Mouse (Mus musculus) right cerebral cortex, postnatal 10 days (tissue): ENCODE data around the gene Muc2.
A peak's percentile ranks its signal among the peaks of the same experiment; 100 is the strongest.
"Not testable (repeated sequence)": the region's sequence is repeated elsewhere in the genome, so short reads cannot be mapped to it uniquely, and the experiment has no call there.

Source experiments
- DNase-seq, 2 experiments: peaks; one replicate each; pipeline ENCODE4 v3.0.0; 2021; ENCODE audit warnings: low spot score in 2 of 2

The Muc2 gene

DNA sequence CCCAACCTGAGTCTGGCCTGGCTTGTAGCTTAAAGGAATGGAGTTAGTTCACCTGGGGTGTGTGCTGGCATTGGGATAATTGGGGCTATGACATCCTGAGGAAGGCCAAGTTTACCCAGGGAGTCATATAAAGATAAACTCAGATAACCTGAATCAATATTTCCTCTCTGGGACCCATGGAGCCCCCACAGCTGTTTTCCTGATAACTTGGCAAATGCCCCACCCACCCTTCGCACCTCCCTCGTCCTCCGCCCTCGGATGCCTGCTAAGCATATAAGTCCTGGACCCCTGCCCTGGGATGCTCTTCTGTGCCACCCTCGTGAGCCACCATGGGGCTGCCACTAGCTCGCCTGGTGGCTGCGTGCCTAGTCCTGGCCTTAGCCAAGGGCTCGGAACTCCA lies at the start of gene Muc2:
Muc2 (plus strand) TSS at position 301 of the 400 bp plus-strand sequence.
- no peak for DNase-seq

DNA sequence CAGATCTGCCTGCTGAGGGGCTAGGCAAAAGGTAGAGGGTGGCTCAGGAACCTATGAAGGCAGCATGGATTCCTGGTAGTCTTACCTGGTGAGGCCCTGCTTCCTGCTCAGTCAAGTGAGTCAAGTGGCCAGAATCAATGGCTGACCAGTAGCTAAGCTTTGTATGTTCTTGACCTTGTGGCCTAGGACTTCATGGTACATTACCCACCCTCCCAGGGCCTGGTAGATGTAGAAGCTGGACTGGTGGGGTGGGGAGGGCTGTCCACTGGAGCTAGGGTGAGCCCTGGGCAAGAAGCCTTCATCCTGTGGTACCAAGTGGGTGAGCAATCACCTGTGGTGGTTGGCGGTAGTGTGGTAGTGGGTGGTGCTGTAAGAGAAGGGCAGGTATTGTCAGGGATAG lies 47.8 kb upstream of the Muc2 start:
- DNase-seq = no peak

DNA sequence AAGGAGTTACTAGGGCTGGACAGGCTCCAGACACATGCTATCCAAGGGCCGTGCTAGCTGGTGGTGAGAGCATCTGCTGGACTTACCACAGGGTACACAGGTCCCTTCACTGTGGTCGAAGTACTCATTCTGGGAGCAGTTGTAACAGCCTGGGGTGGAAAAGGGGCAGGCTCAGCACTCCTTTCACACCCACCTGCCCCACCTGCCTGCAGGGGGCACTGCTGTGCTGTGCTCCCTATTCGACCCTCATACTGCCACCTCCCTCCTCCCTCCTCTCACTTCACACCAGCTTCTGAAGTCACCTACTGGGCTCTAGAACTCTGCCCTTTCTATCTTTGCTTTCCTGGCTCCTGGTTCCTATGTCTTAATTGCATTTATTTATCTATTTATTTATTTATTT lies 47.0 kb upstream of the Muc2 start:
- no peak for DNase-seq

DNA sequence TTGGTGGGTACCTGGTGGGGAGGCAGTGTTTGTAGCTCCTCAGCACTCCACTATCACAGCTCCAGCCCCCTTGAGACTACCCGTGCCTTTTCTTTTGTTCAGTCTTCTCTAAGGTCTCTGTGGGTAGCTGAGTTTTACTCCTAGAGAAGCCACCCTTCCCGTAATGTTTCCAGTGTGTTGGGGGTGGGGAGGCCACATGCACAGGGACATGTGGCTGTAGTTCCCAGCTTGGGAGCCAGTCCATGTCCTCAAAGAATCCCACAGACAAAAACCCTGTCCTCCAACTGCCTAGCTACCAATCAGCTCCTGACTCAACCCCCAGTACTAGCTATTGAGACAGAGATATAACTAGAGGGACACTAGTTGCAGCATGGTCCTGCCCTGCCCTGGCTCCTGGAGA lies 43.1 kb upstream of the Muc2 start:
- no peak for DNase-seq

DNA sequence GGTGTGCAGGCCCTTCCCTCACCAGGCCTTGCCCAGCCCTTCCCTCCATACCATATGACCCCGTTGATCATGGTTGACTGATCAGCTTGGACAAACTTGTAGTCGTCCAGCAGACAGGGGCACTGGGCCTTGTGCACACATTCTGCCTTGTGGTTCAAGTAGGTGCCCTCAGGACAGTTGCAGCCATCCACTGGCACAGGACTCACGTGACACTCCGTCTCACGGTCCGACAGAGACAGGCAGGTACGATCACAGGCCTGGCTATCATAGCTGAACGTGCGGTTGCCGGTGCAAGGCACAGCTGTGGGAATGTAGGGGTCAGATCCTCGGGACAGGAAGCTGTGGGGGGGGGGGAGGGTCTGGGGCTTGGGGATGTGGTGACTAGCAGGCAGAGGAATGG lies 42.3 kb upstream of the Muc2 start:
- no peak for DNase-seq

DNA sequence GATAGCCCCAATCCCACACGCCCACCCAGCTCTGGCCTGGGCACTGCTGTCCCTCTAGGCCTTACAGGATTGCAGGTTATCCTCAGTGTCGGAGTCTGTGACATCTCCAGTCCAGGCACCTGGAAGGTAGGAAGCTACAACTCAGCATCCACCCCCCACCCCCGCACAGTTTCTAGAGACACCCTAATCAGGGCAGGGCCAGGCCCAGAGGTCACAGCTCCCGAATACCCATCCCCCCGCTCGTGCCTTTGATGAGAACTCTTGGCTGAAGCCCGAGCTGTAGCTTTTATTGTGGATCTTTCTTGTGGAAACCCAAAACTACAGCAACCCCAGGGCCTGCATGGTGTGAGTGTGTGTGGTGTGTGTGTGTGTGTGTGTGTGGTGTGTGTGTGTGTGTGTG lies 37.9 kb upstream of the Muc2 start:
- DNase-seq = no peak

DNA sequence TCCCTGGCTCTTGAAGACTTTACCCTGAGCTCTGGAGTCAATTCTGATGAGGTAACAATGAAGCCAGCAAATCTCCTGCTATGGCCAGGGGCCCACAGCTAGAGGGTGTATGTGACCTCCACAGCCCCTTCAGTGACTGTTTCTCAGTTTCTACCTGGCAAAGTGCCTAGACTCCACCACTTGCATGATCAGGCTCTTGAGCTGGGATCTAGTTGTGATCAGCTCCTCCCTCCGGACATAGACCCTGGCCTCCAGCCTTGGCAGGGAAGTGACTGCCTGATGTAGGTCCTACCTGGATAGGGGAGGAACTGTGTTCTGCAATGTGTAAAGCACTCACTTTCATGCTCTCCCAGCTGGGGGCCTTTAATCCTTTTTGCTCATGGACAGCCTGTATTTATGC lies 29.8 kb upstream of the Muc2 start:
- DNase-seq = no peak

DNA sequence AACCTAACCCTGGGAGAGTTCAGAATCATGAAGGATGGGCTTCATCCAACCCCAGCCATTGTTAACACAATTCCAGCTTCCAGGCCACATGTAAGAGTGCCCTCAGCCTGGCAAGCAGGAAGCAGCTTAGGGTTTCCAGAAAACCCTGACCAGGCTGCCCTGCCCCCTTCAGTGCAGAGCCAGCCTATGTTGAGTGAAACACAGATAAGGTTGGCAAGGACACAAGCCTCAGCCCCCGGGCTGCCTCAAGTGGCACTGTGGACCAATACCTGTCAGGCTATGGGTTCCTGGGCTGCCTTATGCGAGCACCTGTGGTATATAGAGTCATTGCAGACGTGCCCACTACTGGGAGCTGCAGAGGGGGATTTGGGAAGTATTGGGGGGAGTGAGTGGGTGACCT lies 28.7 kb upstream of the Muc2 start:
- no peak for DNase-seq

DNA sequence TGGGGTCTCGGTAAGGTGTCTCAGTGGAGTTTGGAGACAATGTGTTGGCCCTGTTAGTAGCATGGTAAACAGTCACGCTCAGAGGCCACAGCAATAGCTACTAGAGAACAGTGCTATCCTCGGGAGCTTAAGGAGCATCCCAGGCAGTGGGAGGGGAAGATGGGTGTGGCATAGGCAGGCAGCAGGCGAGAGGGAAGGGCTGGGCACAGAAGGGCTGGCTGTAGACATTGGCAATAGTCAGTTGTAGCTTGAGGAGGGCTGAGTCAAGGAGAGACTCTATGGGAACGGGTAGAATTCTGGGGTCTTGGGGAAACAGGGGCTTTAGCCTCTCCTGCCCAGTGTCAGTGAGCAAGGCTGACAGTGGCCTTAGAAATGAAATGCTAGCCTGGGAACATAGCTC lies 27.9 kb upstream of the Muc2 start:
- no peak for DNase-seq

DNA sequence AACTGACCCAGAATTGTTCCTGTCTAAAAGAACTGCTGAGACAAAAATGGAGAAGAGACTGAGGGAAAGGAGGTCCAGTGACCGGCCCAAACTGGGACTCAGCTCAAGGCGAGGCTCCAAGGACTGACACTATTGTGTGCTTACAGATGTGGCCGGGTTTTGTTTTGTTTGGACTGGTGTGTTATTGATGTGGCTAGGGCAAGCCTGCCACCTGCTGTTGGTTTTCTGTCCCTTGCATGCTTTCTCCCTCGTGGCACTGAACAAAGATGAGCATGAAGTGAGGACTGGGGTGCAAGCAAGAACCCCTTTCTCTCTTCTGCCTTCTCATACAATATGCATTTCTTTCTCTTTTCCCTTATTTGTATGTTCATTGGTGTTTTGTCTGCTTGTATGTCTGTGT lies 23.9 kb upstream of the Muc2 start:
- DNase-seq = no peak

DNA sequence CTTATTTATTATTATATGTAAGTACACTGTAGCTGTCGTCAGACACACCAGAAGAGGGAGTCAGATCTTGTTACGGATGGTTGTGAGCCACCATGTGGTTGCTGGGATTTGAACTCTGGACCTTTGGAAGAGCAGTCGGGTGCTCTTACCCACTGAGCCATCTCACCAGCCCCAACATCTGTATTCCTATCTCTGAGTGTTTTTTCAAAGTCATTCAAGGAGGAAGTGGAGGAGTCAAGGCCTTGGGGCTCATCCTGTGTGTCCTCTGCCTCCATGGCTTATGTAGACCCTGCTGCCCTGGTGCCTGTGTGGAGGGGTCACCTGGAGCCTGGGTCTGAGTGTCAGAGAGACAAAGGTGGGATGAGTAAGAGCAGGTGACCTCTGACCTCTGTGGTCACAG lies 21.0 kb upstream of the Muc2 start:
- DNase-seq = not testable (repeated sequence)

DNA sequence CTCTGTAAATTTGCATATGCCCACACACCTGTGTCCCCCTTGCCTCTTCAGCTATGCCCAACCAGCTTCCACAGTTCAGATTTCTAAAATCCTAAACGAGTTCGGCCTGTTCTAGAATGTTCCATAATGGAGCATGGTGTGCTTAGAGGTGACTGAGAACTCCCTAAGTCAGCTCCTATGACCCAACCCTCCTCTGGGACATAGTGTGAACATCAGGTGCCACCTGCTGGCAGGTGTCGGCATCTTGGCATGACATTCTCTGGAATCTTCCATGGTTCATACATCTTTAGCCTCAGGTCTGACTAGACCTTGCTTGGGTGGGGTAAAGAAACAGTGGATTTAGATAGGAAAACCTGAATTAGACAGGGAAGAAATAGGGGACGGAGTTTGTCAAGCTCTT lies 19.1 kb upstream of the Muc2 start:
- no peak for DNase-seq

DNA sequence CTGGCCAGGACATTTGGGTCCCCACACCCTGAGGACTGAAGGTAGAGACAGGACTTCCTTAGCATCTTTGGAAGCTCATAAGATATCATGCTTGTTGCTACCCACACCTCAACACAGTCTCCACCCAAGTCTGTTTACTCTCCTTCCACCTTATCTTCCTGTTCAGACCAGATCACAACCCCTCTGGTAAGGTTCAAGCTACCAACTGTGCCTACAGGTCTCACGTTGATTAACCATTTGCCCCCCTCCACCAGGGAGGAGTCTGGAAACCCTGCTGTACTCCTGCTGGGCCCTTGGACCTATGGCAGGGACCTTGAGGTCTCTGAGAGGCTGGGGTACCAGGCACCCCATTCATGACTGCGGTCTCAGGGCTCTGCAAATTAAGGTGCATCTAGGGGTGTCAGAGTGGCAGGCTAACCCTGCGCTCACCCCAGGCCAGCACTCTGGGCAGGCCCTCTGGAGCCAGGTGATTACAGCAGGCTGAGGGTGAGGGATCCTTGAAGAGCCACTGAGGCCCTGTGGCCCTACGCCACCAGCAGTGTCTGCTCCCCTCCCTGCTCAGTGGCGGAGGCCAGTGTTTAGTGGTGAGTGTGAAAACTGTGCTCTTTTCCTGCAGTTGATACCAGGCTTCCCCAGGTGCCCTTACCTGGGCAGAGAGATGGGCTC lies 18.4 kb upstream of the Muc2 start:
- no peak for DNase-seq

DNA sequence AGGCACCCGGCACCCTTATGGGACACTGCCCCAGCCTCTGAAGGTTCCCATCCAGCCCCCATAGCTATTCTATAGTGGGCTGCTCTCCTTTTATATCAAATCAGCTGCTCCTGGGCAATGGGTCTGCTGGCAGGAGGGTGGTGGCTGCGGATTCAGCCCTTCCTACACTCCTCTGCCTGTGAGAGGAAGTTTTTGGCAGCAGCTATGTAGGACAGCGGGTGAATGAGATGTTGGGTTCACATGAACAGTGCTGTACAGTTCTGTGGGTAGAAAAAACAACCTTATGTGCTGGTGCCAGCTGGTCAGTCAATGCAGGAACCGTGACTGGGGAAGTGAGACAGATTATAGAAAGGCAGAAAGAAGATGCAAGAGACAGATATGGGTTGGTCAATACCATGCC lies 11.2 kb upstream of the Muc2 start:
- no peak for DNase-seq

DNA sequence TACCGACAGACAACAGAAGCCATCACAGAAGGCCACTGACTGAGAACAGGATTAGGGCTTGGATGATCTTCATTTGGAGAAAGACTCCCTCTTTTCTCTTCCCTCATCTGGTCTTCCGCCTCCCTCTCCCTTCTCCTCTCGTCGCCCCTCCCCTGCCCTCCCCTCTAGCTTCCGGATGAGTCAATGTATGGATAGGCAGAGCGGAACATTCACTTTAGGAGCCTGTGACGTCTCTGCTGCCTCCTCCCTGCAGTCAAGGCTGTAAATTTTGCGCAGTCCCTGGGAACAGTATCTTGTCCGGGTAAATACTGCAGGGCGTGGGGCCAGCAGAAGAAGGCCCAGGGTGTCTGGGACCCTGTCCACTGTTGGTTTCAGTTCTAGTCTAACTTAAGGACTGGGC lies 2.8 kb upstream of the Muc2 start:
- DNase-seq = no peak

DNA sequence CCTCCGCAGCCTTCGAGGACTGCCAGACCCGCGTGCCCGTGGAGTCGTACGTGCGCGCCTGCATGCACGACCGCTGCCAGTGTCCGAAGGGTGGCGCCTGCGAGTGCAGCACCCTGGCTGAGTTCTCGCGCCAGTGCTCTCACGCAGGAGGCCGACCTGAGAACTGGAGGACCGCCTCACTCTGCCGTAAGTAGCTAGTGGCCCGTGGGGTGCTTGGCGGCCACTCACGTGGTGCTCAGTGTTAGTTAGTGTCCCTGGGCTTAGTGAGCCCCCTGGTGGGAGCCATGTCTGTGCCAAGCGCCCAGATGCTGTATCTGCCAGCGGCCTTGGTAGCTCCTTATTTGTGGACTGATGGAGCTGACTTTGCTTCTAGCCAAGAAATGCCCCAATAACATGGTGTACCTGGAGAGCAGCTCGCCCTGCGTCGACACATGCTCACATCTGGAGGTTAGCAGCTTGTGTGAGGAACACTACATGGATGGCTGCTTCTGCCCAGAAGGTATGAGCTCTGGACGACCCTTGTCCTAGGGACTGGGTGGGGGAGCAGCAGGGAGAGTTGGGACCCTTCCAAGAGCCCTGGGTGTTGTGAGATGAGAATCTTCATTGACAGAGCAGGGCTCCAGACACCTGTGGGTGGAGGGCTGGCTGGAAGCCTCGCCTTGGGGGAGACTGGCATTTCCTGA lies 3.6 kb downstream of the Muc2 start:
- DNase-seq = no peak

DNA sequence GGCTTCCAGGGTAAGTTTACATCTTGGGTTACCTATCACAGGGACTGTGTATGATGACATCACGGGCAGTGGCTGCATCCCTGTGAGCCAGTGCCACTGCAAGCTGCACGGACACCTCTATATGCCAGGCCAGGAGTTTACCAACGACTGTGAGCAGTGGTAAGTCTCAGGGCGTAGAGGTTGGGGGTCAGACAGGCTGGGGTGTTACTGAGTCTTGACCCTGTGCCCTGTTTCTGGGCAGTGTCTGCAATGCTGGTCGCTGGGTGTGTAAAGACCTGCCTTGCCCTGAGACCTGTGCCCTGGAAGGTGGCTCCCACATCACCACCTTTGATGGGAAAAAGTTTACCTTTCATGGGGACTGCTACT lies 4.1 kb downstream of the Muc2 start:
- no peak for DNase-seq

DNA sequence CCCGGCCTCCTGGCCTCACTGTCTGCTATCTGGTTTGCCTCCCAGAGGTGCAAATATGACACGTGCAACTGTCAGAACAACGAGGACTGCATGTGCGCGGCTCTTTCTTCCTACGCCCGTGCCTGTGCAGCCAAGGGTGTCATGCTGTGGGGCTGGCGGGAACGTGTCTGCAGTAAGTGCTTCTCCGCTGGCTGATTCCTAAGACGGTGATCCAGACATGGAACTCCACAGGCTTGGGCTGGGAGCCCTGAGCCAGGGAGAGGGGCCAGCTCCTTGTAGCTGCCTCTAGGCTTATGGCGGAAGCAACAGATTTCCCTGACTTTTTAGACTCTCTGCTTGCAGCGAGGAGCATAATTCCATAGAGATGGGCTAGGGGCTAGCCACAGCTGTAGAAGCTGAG lies 6.4 kb downstream of the Muc2 start:
- no peak for DNase-seq

DNA sequence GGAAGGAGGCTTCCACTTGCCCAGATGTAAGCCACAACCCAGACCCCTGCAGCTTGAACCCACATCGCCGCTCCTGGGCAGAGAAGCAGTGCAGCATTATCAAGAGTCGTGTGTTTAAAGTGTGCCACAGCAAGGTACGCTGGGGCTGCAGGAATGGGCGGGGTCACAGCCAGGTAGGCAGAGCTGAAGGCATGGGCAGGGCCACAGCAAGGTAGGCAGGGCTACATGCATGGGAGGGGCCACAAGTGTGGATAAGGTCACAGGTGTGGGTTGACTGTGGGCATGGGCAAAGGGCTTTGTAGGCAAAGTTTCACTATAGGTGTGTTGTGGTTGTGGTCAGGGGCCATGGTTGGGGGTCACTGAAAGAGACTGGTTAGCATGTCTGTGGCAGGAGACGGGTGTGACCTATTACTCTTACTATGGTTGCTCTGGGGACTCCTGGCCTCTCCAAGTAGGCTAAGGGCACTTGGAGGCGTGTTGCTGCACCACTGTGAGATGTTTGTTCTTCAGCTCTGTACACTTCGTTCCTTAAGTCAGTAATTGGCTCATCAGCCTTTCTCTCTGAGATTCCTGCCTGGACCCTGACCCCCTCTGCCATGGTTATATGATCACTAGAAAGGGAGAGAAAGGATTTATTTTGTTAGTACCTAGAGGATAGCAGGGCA lies 9.5 kb downstream of the Muc2 start:
- DNase-seq = no peak

DNA sequence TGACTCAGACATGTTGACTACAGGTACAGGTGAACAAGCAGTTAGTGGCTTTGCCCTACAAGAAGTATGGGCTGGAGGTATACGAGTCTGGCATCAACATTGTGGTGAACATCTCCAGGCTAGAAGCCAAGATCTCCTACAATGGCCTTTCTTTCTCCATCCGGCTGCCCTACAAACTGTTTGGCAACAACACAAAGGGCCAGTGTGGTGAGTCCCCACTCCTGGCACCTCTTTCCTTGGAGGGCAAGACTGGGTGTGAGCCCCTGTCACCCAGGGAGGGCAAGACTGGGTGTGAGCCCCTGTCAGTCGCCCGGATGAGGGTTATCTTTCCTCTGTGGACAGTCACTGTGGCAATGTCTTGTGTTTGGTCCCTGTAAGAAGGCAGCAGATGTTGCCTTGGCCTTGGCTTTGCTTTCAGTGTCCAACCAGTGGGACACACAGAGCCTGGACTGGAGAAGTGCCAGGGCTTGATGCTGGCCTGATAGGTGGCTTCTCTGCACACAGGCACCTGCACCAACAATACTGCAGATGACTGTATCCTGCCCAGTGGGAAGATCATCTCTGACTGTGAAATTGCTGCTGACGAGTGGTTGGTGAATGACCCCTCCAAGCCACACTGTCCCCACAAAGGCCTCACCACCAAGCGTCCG lies 57.4 kb downstream of the Muc2 start:
- DNase-seq = no peak

DNA sequence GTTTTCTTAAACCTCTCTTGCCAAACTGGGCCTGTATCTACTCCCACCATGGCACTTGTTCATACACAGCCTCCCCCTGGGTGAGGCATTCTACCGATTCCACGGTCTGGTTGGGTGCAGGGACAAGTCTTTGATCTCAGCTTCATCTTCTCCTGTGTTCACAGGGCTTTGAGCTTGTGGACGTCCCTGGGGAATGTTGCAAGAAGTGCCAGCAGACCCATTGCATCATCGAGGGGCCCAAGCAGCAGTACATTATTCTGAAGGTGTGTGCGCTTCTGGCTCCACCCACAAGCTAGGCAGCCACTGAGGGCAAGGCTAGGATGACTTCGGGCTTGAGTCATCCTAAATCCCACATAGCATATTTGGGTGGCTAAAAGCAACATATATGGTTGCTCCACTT lies 62.4 kb downstream of the Muc2 start:
- no peak for DNase-seq

DNA sequence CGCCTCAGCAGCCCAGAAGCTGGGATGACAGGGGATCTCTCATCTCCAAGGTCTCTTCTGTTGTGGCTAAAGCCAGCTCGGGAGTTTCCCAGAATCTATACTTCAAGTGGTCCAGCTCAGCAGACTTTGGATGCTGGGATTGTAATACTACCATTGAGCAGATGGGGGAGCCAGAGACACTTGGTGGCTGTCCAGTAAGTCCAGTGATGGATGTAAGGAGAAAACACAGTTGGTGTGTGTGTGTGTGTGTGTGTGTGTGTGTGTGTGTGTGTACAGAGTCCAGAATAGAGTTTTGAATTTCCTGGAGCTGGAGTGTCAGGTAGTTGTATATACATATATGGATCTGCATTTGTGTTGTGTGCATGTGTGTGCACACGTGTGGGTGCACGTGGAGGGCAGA lies 65.7 kb downstream of the Muc2 start:
- peak; percentile 80 to 85 for DNase-seq

DNA sequence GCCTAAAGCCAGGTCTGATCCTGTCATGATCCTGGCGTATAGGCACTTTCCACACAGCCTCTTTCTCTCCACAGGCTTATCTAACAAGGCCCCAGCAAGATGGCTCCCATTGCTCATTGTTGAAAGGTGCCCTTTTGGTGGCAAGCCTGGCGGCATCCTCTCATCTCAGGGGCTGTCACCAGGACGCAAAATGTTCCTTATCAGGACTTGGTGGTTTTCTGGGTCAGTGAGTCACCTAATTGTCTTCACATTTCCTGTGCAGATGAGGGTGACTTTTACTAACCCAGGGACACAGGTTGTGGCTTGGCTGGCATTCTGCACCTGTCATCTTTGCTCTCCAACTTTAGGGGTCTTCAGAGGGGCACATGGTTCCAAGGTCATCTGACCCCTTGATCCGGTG lies 68.2 kb downstream of the Muc2 start:
- DNase-seq = no peak
